Mouse (Mus musculus) layer of hippocampus, adult 11-12 months (tissue): ENCODE results near the gene Hoxc11.

Experiments
- DNase-seq: peaks from one replicate; pipeline ENCODE4 v3.0.0; 2022; ENCODE audit warnings: low spot score

Hoxc11 gene

DNA sequence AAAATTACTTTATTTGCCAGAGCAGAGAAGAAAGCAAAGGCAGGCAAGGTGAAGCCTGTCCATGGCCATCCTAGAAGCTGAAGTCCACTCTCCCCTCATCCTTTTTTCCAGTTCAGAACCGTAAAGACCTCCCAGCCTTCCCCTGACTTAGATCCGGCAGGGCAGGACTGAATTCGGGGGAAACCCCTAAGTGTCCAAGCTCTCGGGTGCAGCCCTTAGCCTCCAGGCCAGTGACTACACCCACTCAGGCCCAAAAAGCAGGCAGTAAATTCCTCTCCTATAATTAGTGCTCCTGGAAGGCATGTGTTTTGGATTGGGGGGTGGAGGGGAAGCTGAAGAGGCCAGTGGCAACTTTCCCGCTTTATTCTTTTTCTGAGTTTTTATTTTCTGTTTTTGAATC is 51.6 kb downstream of the Hoxc11 start:
- no peak for DNase-seq

DNA sequence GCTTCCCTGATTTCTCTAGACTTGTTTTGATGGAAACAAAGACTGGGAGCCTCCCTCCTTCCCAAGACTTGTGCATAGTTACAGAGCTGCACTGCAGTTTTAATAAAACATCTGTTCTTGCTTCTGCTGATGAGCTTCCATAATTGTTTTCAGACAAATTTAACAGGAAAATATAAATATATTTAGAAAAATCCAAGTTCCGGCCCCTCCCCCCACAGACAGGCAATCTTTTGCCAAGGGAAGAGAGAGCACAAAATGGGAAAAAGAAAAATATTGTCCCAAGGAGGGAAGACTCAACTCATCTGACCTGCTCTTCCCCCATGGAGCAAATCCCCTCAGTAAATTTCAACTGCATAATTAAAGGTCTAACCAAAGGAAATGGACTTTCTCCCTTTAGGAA is 52.1 kb downstream of the Hoxc11 start:
- DNase-seq: no peak
